10 mouse cellular contexts compared by ENCODE assay signal in genomic region chr1:87153776-87154500, GRCm38 (mm10). TPM values are rescaled to one million over a fixed set of nuclear protein-coding genes. Genes with fewer than 3 reads are reported as not detected.
DNase-seq lines count a peak whose midpoint lies in the region; ATAC-seq lines count a peak whose summit lies in the region.
"Had no signal": no experiment of that assay in that cellular context is flagged by ENCODE, and none has a peak within 500 bp of the region (broad histone marks: within the 10 kb centered on the region; RNA-seq: fewer than 3 reads in every experiment).

No protein-coding gene starts in this region.

- H3K27ac ChIP-seq in heart, embryonic 16.5 days (ENCODE audit: low read length) = no peak overlapping the region
- no peak overlapping the region; the same call in 1 of the 2 replicates for H3K27ac ChIP-seq in hindbrain, embryonic 12.5 days
- no peak overlapping the region for H3K27ac ChIP-seq in midbrain, embryonic 13.5 days

- H3K9me3 ChIP-seq in heart, embryonic 16.5 days (replicated peaks; ENCODE audit: control insufficient read depth, low read length) = no peaks in the 10 kb centered on the region
- H3K9me3 ChIP-seq in hindbrain, embryonic 12.5 days (replicated peaks) = no peaks in the 10 kb centered on the region
- no peaks in the 10 kb centered on the region for H3K9me3 ChIP-seq in midbrain, embryonic 13.5 days

- no peaks in the 10 kb centered on the region for H3K36me3 ChIP-seq in heart, embryonic 16.5 days (ENCODE audit: control insufficient read depth, insufficient read depth)
- no peaks in the 10 kb centered on the region for H3K36me3 ChIP-seq in hindbrain, embryonic 12.5 days
- no peaks in the 10 kb centered on the region for H3K36me3 ChIP-seq in midbrain, embryonic 13.5 days

- intact Hi-C loops in heart, postnatal 25 days (cut with DNase I) = no loop called here

- peaks cover 95% of the 10 kb centered on the region for H3K27me3 ChIP-seq in heart, embryonic 16.5 days (ENCODE audit: control insufficient read depth, insufficient read depth, low read length)
- peaks cover 99% of the 10 kb centered on the region for H3K27me3 ChIP-seq in hindbrain, embryonic 12.5 days
- H3K27me3 ChIP-seq in midbrain, embryonic 13.5 days = peaks cover 88% of the 10 kb centered on the region

- no peaks in the 10 kb centered on the region for H3K4me1 ChIP-seq in heart, embryonic 16.5 days (ENCODE audit: control insufficient read depth, insufficient read depth, low read length)
- H3K4me1 ChIP-seq in hindbrain, embryonic 12.5 days = peaks cover 29% of the 10 kb centered on the region
- H3K4me1 ChIP-seq in midbrain, embryonic 13.5 days (replicated peaks) = peaks cover 28% of the 10 kb centered on the region

- peak overlapping the region; percentile 44 for H3K4me3 ChIP-seq in heart, embryonic 16.5 days (ENCODE audit: low read length)
- H3K4me3 ChIP-seq in hindbrain, embryonic 12.5 days = peak overlapping the region; percentile 47
- peak overlapping the region; percentile 45 for H3K4me3 ChIP-seq in midbrain, embryonic 13.5 days (replicated peaks)

- peak overlapping the region; percentile 55 for H3K4me2 ChIP-seq in heart, embryonic 16.5 days (ENCODE audit: low read depth, low read length)
- peak overlapping the region; percentile 75 for H3K4me2 ChIP-seq in hindbrain, embryonic 12.5 days (replicated peaks)
- H3K4me2 ChIP-seq in midbrain, embryonic 13.5 days (replicated peaks) = peak overlapping the region; percentile 66

- no peak overlapping the region for H3K9ac ChIP-seq in heart, embryonic 16.5 days (ENCODE audit: low read length)
- H3K9ac ChIP-seq in hindbrain, embryonic 12.5 days = peak overlapping the region; percentile 63
- peak overlapping the region; percentile 51 for H3K9ac ChIP-seq in midbrain, embryonic 13.5 days (replicated peaks)

- ATAC-seq in heart, embryonic 16.5 days (replicated peaks; ENCODE audit: extremely low read depth, insufficient read depth, low FRiP score) = no peak
- ATAC-seq in hindbrain, embryonic 12.5 days (ENCODE audit: low FRiP score) = 0 out of 2 replicates have a peak, but pooled peaks have one; percentile 35
- peak; percentile 28; the same call in 1 of the 2 replicates for ATAC-seq in midbrain, embryonic 13.5 days
- ATAC-seq in inflammation-experienced regulatory T-cells, adult 6 months = no peak

- no peak for DNase-seq in heart, postnatal 25 days (ENCODE audit: low spot score)
- DNase-seq in WW6 (ENCODE audit: low read depth, low spot score) = peak; percentile 36
- no peak for DNase-seq in gastrocnemius, adult 8-10 months (ENCODE audit: low spot score in 2 of 2)
- no peak for DNase-seq in adrenal gland, adult 8-10 months
- DNase-seq: right cerebral cortex, postnatal 14 days had no signal

- WGBS in heart, embryonic 16.5 days = 2% methylated on average over 72 of the region's 72 CpGs
- WGBS in hindbrain, embryonic 12.5 days = 2% methylated on average over 70 of the region's 72 CpGs
- 0% methylated on average over 71 of the region's 72 CpGs for WGBS in midbrain, embryonic 13.5 days

RNA-seq across cellular contexts. Expression of gene Ecel1, which starts 2.4 kb away (rescaled TPM):
- polyA plus RNA-seq in heart, embryonic 16.5 days (2015; fragmentation: Nextera tagmentation; extraction: Ambion mirVana) = 0.71 and 0.88 TPM in 2 replicates
- total RNA-seq in heart, postnatal 25 days (2021) = not detected
- polyA plus RNA-seq in hindbrain, embryonic 12.5 days (2016; fragmentation: Nextera tagmentation; extraction: Ambion mirVana) = 29.2 and 33.6 TPM in 2 replicates
- polyA plus RNA-seq in midbrain, embryonic 13.5 days (2015; fragmentation: Nextera tagmentation; extraction: Ambion mirVana) = 12.8 and 15.0 TPM in 2 replicates
- under 1 TPM in 2 of 3 experiments, not detected in 1; 0.77 to 0.88 TPM for polyA plus RNA-seq in inflammation-experienced regulatory T-cells, adult 6 months (2017; shearing (Covaris generic))
- total RNA-seq in gastrocnemius, adult 8-10 months (2022) = not detected
- 10 to 100 TPM in 1 of 4 experiments, 1 to 10 TPM in 1, under 1 TPM in 2; 0.44 to 10.2 (median 4.1) TPM for total RNA-seq in adrenal gland, adult 8-10 months (2022)

RNA-seq across cellular contexts. Expression of gene Akp3, which starts 29.2 kb away (rescaled TPM):
- not detected in 2 replicates for polyA plus RNA-seq in heart, embryonic 16.5 days (2015; fragmentation: Nextera tagmentation; extraction: Ambion mirVana)
- total RNA-seq in heart, postnatal 25 days (2021) = not detected
- polyA plus RNA-seq in hindbrain, embryonic 12.5 days (2016; fragmentation: Nextera tagmentation; extraction: Ambion mirVana) = not detected in 2 replicates
- polyA plus RNA-seq in midbrain, embryonic 13.5 days (2015; fragmentation: Nextera tagmentation; extraction: Ambion mirVana) = not detected in 2 replicates
- not detected for polyA plus RNA-seq in inflammation-experienced regulatory T-cells, adult 6 months (2017; shearing (Covaris generic))
- total RNA-seq in gastrocnemius, adult 8-10 months (2022) = not detected
- not detected for total RNA-seq in adrenal gland, adult 8-10 months (2022)

RNA-seq across cellular contexts. Expression of gene Prss56, which starts 29.2 kb away (rescaled TPM):
- polyA plus RNA-seq in heart, embryonic 16.5 days (2015; fragmentation: Nextera tagmentation; extraction: Ambion mirVana) = not detected in 2 replicates
- total RNA-seq in heart, postnatal 25 days (2021) = not detected
- 3.6 and 9.3 TPM in 2 replicates for polyA plus RNA-seq in hindbrain, embryonic 12.5 days (2016; fragmentation: Nextera tagmentation; extraction: Ambion mirVana)
- polyA plus RNA-seq in midbrain, embryonic 13.5 days (2015; fragmentation: Nextera tagmentation; extraction: Ambion mirVana) = 0.12 TPM in 1 of 2 replicates, not detected in the other
- not detected for polyA plus RNA-seq in inflammation-experienced regulatory T-cells, adult 6 months (2017; shearing (Covaris generic))
- not detected for total RNA-seq in gastrocnemius, adult 8-10 months (2022)
- not detected for total RNA-seq in adrenal gland, adult 8-10 months (2022)
- polyA plus RNA-seq: large intestine, adult 2 months had no signal

RNA-seq across cellular contexts. Expression of gene Chrnd, which starts 36.5 kb away (rescaled TPM):
- 0.05 and 0.13 TPM in 2 replicates for polyA plus RNA-seq in heart, embryonic 16.5 days (2015; fragmentation: Nextera tagmentation; extraction: Ambion mirVana)
- not detected for total RNA-seq in heart, postnatal 25 days (2021)
- 0.14 and 0.64 TPM in 2 replicates for polyA plus RNA-seq in hindbrain, embryonic 12.5 days (2016; fragmentation: Nextera tagmentation; extraction: Ambion mirVana)
- polyA plus RNA-seq in midbrain, embryonic 13.5 days (2015; fragmentation: Nextera tagmentation; extraction: Ambion mirVana) = not detected in 2 replicates
- not detected for polyA plus RNA-seq in inflammation-experienced regulatory T-cells, adult 6 months (2017; shearing (Covaris generic))
- total RNA-seq in gastrocnemius, adult 8-10 months (2022) = 1 to 10 TPM; 1.9 to 2.9 (median 2.4) TPM
- total RNA-seq in adrenal gland, adult 8-10 months (2022) = not detected
- polyA plus RNA-seq: large intestine, adult 2 months had no signal

RNA-seq across cellular contexts. Expression of gene Chrng, which starts 50.5 kb away (rescaled TPM):
- polyA plus RNA-seq in heart, embryonic 16.5 days (2015; fragmentation: Nextera tagmentation; extraction: Ambion mirVana) = 1.1 and 1.6 TPM in 2 replicates
- not detected for total RNA-seq in heart, postnatal 25 days (2021)
- 0.90 and 3.0 TPM in 2 replicates for polyA plus RNA-seq in hindbrain, embryonic 12.5 days (2016; fragmentation: Nextera tagmentation; extraction: Ambion mirVana)
- not detected in 2 replicates for polyA plus RNA-seq in midbrain, embryonic 13.5 days (2015; fragmentation: Nextera tagmentation; extraction: Ambion mirVana)
- polyA plus RNA-seq in inflammation-experienced regulatory T-cells, adult 6 months (2017; shearing (Covaris generic)) = under 1 TPM in 1 of 3 experiments, not detected in 2; 0.39 TPM
- total RNA-seq in gastrocnemius, adult 8-10 months (2022) = under 1 TPM in 1 of 4 experiments, not detected in 3; 0.13 TPM
- total RNA-seq in adrenal gland, adult 8-10 months (2022) = not detected
- polyA plus RNA-seq: large intestine, adult 2 months had no signal

Comparison
In these comparisons a context has a peak if more than half of its experiments do, and no peak if none do; other contexts are left out.
1. ATAC-seq: peak in hindbrain, embryonic 12.5 days (single experiment) and midbrain, embryonic 13.5 days (single experiment); none in heart, embryonic 16.5 days (single experiment) and inflammation-experienced regulatory T-cells, adult 6 months (single experiment).
2. Peak in every context shown above with its lines, with median percentiles within 50 percentile points of each other: H3K4me2 ChIP-seq and H3K4me3 ChIP-seq.